Mouse (Mus musculus) G1E (cell line): ENCODE data around the gene Tns2.

Experiments
- CTCF ChIP-seq: IDR thresholded peaks from 2 replicates; pipeline ENCODE4 v1.5.1; 2012; ENCODE audit warnings: low read depth, low read length, inconsistent platforms, mixed read lengths
- GATA1 ChIP-seq: IDR thresholded peaks from 2 replicates; pipeline ENCODE4 v1.6.1; 2012; ENCODE audit warnings: borderline replicate concordance, low read length, inconsistent platforms, mixed read lengths

GRCm38 (mm10) chr15:102101672-102102541, 1.7 kb downstream of the Tns2 start:
- TF ChIP-seq GATA1 = no peak
- no peak for TF ChIP-seq CTCF
